Mouse (Mus musculus) G1E (cell line): Measurements from ENCODE around the gene Olfr1387. TPM values are rescaled to one million over a fixed set of nuclear protein-coding genes. Genes with fewer than 3 reads are reported as not detected.

Experiments
- ATAC-seq: 2 replicates; pipeline ENCODE4 v1.8.0; 2016; ENCODE audit warnings: mild to moderate bottlenecking; ENCODE audit not compliant: insufficient number of reproducible peaks, poor library complexity, low FRiP score, severe bottlenecking; ENCODE audit errors: extremely low read depth
- DNase-seq: peaks from one replicate; pipeline ENCODE4 v3.0.0; 2012; ENCODE audit warnings: low spot score
- H3K27me3 ChIP-seq: 2 replicates; pipeline ENCODE4 v1.6.1; 2012; ENCODE audit warnings: mild to moderate bottlenecking, low read length, inconsistent platforms; ENCODE audit not compliant: insufficient read depth
- H3K36me3 ChIP-seq: replicated peaks from 2 replicates; pipeline ENCODE3; 2012; ENCODE audit warnings: mild to moderate bottlenecking, inconsistent platforms
- H3K4me1 ChIP-seq: 2 replicates; pipeline ENCODE4 v1.6.1; 2012; ENCODE audit warnings: low read depth, low read length, inconsistent platforms, mixed read lengths; ENCODE audit not compliant: insufficient read depth
- H3K4me3 ChIP-seq: 2 replicates; pipeline ENCODE4 v1.5.1; 2012; ENCODE audit warnings: low read depth, mild to moderate bottlenecking, inconsistent platforms, low read length, moderate library complexity, mixed read lengths
- H3K9me3 ChIP-seq: replicated peaks from 2 replicates; pipeline ENCODE4 v1.6.1; 2012; ENCODE audit warnings: inconsistent platforms
- CTCF ChIP-seq: IDR thresholded peaks from 2 replicates; pipeline ENCODE4 v1.5.1; 2012; ENCODE audit warnings: low read depth, low read length, inconsistent platforms, mixed read lengths
- GATA1 ChIP-seq: IDR thresholded peaks from 2 replicates; pipeline ENCODE4 v1.6.1; 2012; ENCODE audit warnings: borderline replicate concordance, low read length, inconsistent platforms, mixed read lengths
- GATA2 ChIP-seq: IDR thresholded peaks from 2 replicates; pipeline ENCODE4 v1.6.1; 2012; ENCODE audit warnings: low read depth, low read length, inconsistent platforms, borderline replicate concordance
- POLR2AphosphoS5 ChIP-seq: IDR thresholded peaks from 2 replicates; pipeline ENCODE4 v1.6.1; 2012; ENCODE audit warnings: low read depth, low read length, inconsistent platforms; ENCODE audit not compliant: insufficient replicate concordance
- TAL1 ChIP-seq: conservative IDR thresholded peaks from 2 replicates; pipeline ENCODE4 v1.6.1; 2012; ENCODE audit warnings: low read depth, low read length, inconsistent platforms, mixed read lengths
- polyA plus RNA-seq: library from polyadenylated mRNA; stranded (reverse); fragments of >175 nt; gene quantifications from 2 replicates; pipeline ENCODE4 v1.2.3, GENCODE M21; 2012
- total RNA-seq, 2 experiments: library from RNA; stranded (forward) in 1 of 2; stranded (reverse) in 1 of 2; fragments of 200-1000 nt in 1 of 2; fragments of >200 nt in 1 of 2; fragmentation: Nextera tagmentation in 1 of 2; gene quantifications; 2 replicates each; pipeline ENCODE4 v1.2.3; 2014 to 2017

The Olfr1387 gene
- total RNA-seq (2014; fragmentation: Nextera tagmentation): not detected in 2 replicates
- total RNA-seq (2017): 0.05 and 0.46 TPM in 2 replicates
- not detected in 2 replicates for polyA plus RNA-seq

DNA sequence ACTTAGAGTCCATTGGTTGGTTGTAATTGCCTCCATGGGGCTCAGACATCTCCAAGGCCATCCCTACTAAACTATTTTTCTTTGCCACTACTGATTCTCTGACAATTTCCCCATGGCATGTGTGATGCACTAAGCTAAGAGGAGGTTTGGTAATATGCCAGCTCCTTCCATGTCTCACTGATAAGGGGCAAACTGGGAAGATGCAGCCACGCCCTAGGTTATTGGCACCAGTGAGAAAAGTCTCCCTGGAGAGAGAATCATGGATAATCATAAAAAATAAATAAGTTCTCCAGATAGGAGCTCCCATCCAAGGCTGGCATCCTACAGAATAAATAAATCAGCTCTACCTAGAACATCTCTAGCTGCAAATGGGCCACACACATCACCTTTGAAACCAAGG lies at the start of gene Olfr1387:
Gene Olfr1387, plus strand, starts transcription at position 301 of the 400 bp plus-strand sequence.
- no peaks in the 10 kb centered on the region for H3K9me3 ChIP-seq
- no peak within 1 kb of the TSS for H3K4me3 ChIP-seq
- DNase-seq (no peak), ATAC-seq (no peak)
- H3K27me3 ChIP-seq: 0 out of 2 replicates have a peak, but pooled peaks cover 3% of the 10 kb centered on the region
- TF ChIP-seq POLR2AphosphoS5: no peak
- no peak for TF ChIP-seq GATA2
- no peak for TF ChIP-seq GATA1
- no peak for TF ChIP-seq CTCF
- TF ChIP-seq TAL1: no peak
- no peaks in the 10 kb centered on the region for H3K4me1 ChIP-seq
- no peaks in the 10 kb centered on the region for H3K36me3 ChIP-seq

DNA sequence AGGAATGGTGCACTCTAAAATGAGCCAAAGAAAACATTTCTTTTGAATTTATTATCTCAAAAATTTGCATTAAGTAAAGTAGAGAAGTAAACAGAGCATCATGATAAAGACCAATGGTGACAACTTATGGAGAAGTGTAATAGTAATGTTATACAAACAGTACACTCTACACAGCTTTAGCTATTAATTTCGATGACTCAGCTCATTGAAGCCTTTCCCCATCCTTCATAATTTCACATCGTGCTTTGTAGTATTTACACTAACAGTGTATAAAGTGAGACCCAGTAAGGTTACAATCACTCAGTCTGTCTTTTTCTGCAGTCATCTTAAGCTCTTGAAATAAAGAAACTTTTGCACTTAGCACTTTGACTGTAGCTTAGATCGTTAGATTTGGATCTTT lies 48.4 kb upstream of the Olfr1387 start:
- DNase-seq (no peak), ATAC-seq (no peak)

GRCm38 (mm10) chr11:49410540-49410939 lies 44.6 kb upstream of the Olfr1387 start:
- TF ChIP-seq POLR2AphosphoS5 (no peak), CTCF (0 out of 2 replicates have a peak, but pooled peaks have one; percentile 14), GATA2 (no peak), GATA1 (no peak), TAL1 (no peak)
- Histone ChIP-seq H3K36me3 (no peaks in the 10 kb centered on the region), H3K27me3 (no peaks in the 10 kb centered on the region), H3K9me3 (no peaks in the 10 kb centered on the region), H3K4me3 (no peak overlapping the region), H3K4me1 (no peaks in the 10 kb centered on the region)
- DNase-seq (peak; percentile 13), ATAC-seq (no peak)

More for the DNA sequence above, 48.4 kb upstream of the Olfr1387 start:
- no peak for TF ChIP-seq GATA1
- no peak for TF ChIP-seq GATA2
- no peak for TF ChIP-seq TAL1
- TF ChIP-seq CTCF: no peak
- Histone ChIP-seq H3K36me3 (no peaks in the 10 kb centered on the region), H3K4me1 (no peaks in the 10 kb centered on the region), H3K27me3 (no peaks in the 10 kb centered on the region), H3K4me3 (no peak overlapping the region), H3K9me3 (no peaks in the 10 kb centered on the region)

DNA sequence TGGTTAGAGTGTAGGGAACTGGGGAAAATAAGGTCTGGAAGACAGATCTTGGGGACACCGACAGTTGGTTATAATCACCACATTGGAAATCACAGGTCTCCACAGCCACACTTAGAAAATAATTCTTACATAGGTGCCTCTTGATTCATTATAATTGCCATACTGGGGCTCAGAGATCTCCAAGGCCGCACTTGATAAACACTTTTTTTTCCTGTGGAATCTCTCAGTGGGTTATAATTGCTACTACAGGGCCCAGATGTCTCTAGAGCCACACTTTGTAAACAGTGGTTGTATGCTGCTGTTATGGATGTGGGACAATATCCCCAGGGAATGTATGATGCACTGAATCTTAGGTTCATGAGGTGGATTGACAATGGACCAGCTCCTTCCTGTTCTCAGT lies 32.4 kb upstream of the Olfr1387 start, which contains the start of gene Olfr1389:
Gene Olfr1389, plus strand, starts transcription at position 301 of the 400 bp plus-strand sequence.
- TF ChIP-seq POLR2AphosphoS5 (no peak), TAL1 (no peak), CTCF (no peak), GATA1 (no peak), GATA2 (no peak)
- Histone ChIP-seq H3K4me3 (no peak within 1 kb of the TSS), H3K4me1 (no peaks in the 10 kb centered on the region), H3K9me3 (no peaks in the 10 kb centered on the region), H3K27me3 (no peaks in the 10 kb centered on the region), H3K36me3 (no peaks in the 10 kb centered on the region)
- no peak for DNase-seq
- ATAC-seq: no peak

GRCm38 (mm10) chr11:49425257-49425927 lies 29.8 kb upstream of the Olfr1387 start:
- H3K4me3 ChIP-seq: no peak overlapping the region
- no peaks in the 10 kb centered on the region for H3K9me3 ChIP-seq
- DNase-seq: no peak
- no peaks in the 10 kb centered on the region for H3K4me1 ChIP-seq
- TF ChIP-seq CTCF: no peak
- no peak for TF ChIP-seq GATA1
- TF ChIP-seq POLR2AphosphoS5: no peak
- TF ChIP-seq TAL1: no peak
- no peak for TF ChIP-seq GATA2
- no peaks in the 10 kb centered on the region for H3K36me3 ChIP-seq
- ATAC-seq: no peak
- no peaks in the 10 kb centered on the region for H3K27me3 ChIP-seq

- Histone ChIP-seq H3K4me1 (no peaks in the 10 kb centered on the region), H3K27me3 (no peaks in the 10 kb centered on the region), H3K36me3 (no peaks in the 10 kb centered on the region), H3K4me3 (no peak overlapping the region), H3K9me3 (no peaks in the 10 kb centered on the region)
- ATAC-seq (no peak), DNase-seq (no peak)
- TF ChIP-seq GATA2 (no peak), GATA1 (no peak), TAL1 (no peak), CTCF (no peak), POLR2AphosphoS5 (no peak)
Measured at GRCm38 (mm10) chr11:49429641-49430040, 25.5 kb upstream of the Olfr1387 start.
